Mouse (Mus musculus) embryonic facial prominence, embryonic 14.5 days (tissue): Measurements from ENCODE around the gene Zfp775. TPM values are rescaled to one million over a fixed set of nuclear protein-coding genes. Genes with fewer than 3 reads are reported as not detected.

ENCODE experiments used
- ATAC-seq: fragments of 200-750 bp; cut with Nextera tagmentation; 2 replicates; pipeline ENCODE4 v1.8.0; 2017; ENCODE audit warnings: low read depth, moderate number of reproducible peaks, moderate TSS enrichment
- DNase-seq: peaks from one replicate; pipeline ENCODE4 v3.0.0-alpha.2; 2015; ENCODE audit warnings: low spot score
- H3K27ac ChIP-seq: fragments of 300-500 bp; sonication (generic); replicated peaks from 2 replicates; pipeline ENCODE4 v1.5.1; 2014; ENCODE audit warnings: low read depth, mild to moderate bottlenecking, low read length, moderate library complexity
- H3K27me3 ChIP-seq: fragments of 300-500 bp; sonication (generic); replicated peaks from 2 replicates; pipeline ENCODE4 v1.6.1; 2014; ENCODE audit warnings: low read length; ENCODE audit not compliant: control insufficient read depth, insufficient read depth
- H3K36me3 ChIP-seq: fragments of 300-500 bp; sonication (generic); 2 replicates; pipeline ENCODE4 v1.6.1; 2014; ENCODE audit warnings: low read length, mixed read lengths; ENCODE audit not compliant: control insufficient read depth, insufficient read depth
- H3K4me1 ChIP-seq: fragments of 300-500 bp; sonication (generic); 2 replicates; pipeline ENCODE4 v1.6.1; 2014; ENCODE audit warnings: antibody characterized with exemption, low read length; ENCODE audit not compliant: control insufficient read depth, insufficient read depth
- H3K4me2 ChIP-seq: fragments of 300-500 bp; sonication (generic); 2 replicates; pipeline ENCODE4 v1.6.1; 2014; ENCODE audit warnings: low read depth, mild to moderate bottlenecking, low read length, moderate library complexity, mixed read lengths
- H3K4me3 ChIP-seq: fragments of 300-500 bp; sonication (generic); 2 replicates; pipeline ENCODE4 v1.5.1; 2014; ENCODE audit warnings: low read depth, mild to moderate bottlenecking, low read length
- H3K9ac ChIP-seq: fragments of 300-500 bp; sonication (generic); 2 replicates; pipeline ENCODE4 v1.6.1; 2014; ENCODE audit warnings: low read depth, mild to moderate bottlenecking, low read length, moderate library complexity, mixed read lengths
- H3K9me3 ChIP-seq: fragments of 300-500 bp; sonication (generic); 2 replicates; pipeline ENCODE4 v1.6.1; 2016; ENCODE audit warnings: low read length; ENCODE audit not compliant: control insufficient read depth
- WGBS: fragments of 180-500 bp; shearing (Covaris S2); extraction: QIAGEN DNeasy Blood & Tissue Kit; methylation state at CpG from one replicate; pipeline ENCODE4 v1.1.7; 2014; 5-methylcytosine and 5-hydroxymethylcytosine counted together
- polyA plus RNA-seq: library from polyadenylated mRNA; unstranded; fragments of >200 nt; fragmentation: Nextera tagmentation; extraction: Ambion mirVana; gene quantifications from 2 replicates; pipeline ENCODE4 v1.2.1, GENCODE M21; 2014

Zfp775 gene
- polyA plus RNA-seq, 1 experiment from 2014 or later: 5.9 TPM

GRCm38 (mm10) chr6:48594043-48594738 lies 7.7 kb upstream of the Zfp775 start:
- Histone ChIP-seq H3K4me2 (peak overlapping the region; percentile 84), H3K36me3 (peaks cover 36% of the 10 kb centered on the region), H3K9me3 (peaks cover 26% of the 10 kb centered on the region), H3K27me3 (no peaks in the 10 kb centered on the region), H3K9ac (peak overlapping the region; percentile 90), H3K27ac (peak overlapping the region; percentile 79; the same call in 1 of the 2 replicates), H3K4me1 (peaks cover 8% of the 10 kb centered on the region), H3K4me3 (peak overlapping the region; percentile 88)
- ATAC-seq (peak; percentile 53), DNase-seq (peak; percentile 50)
- WGBS: 3% methylated on average over 14 of the region's 41 CpGs

- Histone ChIP-seq H3K4me1 (peaks cover 5% of the 10 kb centered on the region), H3K9me3 (peaks cover 26% of the 10 kb centered on the region), H3K27me3 (no peaks in the 10 kb centered on the region), H3K4me3 (peak overlapping the region; percentile 88; the same call in 1 of the 2 replicates), H3K27ac (no peak overlapping the region), H3K36me3 (peaks cover 45% of the 10 kb centered on the region), H3K9ac (0 out of 2 replicates have a peak overlapping the region, but pooled peaks have one; percentile 90), H3K4me2 (peak overlapping the region; percentile 84)
- DNase-seq (no peak), ATAC-seq (no peak)
- 71% methylated on average over 1 of the region's 1 CpGs for WGBS
Observed at GRCm38 (mm10) chr6:48595278-48595677, 6.6 kb upstream of the Zfp775 start.

DNA sequence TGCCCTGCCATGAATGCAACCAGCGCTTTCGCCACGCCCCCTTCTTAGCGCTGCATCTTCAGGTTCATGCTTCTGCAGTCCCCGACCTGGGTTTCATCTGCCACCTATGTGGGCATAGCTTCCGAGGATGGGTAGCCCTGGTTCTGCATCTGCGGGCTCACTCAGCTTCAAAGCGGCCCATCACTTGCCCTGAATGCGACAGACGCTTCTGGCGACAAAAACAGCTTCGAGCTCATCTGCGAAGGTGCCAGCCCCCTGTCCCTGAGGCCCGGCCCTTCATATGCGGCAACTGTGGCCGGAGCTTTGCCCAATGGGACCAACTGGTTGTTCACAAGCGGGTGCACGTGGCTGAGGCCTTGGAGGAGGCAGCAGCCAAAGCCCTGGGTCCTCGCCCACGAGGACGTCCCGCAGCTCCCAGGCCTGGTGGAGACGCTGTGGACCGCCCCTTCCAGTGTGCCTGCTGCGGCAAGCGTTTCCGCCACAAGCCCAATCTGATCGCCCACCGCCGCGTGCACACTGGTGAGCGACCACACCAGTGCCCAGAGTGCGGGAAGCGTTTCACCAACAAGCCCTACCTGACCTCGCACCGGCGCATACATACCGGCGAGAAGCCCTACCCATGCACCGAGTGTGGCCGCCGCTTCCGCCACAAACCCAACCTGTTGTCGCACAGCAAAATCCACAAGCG lies 5.2 kb upstream of the Zfp775 start:
- Histone ChIP-seq H3K4me3 (no peak overlapping the region), H3K27me3 (no peaks in the 10 kb centered on the region), H3K4me2 (no peak overlapping the region), H3K9ac (no peak overlapping the region), H3K27ac (no peak overlapping the region), H3K36me3 (peaks cover 45% of the 10 kb centered on the region), H3K4me1 (peaks cover 5% of the 10 kb centered on the region), H3K9me3 (peaks cover 26% of the 10 kb centered on the region)
- no peak for ATAC-seq
- WGBS: 96% methylated on average over 43 of the region's 45 CpGs
- no peak for DNase-seq

DNA sequence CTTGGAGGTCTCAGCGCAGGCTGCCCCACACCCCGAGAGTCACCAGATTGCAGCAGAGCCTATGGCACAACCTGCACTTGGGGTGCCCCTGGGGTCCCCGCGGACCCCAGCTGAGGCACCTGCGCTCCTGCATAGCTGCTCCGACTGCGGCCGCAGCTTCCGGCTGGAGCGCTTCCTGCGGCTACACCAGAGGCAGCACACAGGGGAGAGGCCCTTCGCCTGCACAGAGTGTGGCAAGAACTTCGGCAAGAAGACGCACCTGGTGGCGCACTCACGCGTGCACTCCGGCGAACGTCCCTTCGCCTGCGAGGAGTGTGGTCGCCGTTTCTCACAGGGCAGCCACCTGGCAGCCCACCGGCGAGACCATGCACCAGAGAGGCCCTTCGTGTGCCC lies 4.6 kb upstream of the Zfp775 start:
- WGBS: 96% methylated on average over 27 of the region's 27 CpGs
- DNase-seq (no peak), ATAC-seq (no peak)
- H3K4me1 ChIP-seq: peaks cover 5% of the 10 kb centered on the region
- H3K4me2 ChIP-seq: no peak overlapping the region
- H3K27ac ChIP-seq: no peak overlapping the region
- no peak overlapping the region for H3K4me3 ChIP-seq
- H3K27me3 ChIP-seq: no peaks in the 10 kb centered on the region
- H3K9me3 ChIP-seq: peaks cover 26% of the 10 kb centered on the region
- H3K36me3 ChIP-seq: peaks cover 45% of the 10 kb centered on the region
- H3K9ac ChIP-seq: no peak overlapping the region

GRCm38 (mm10) chr6:48600594-48600993 lies 1.3 kb upstream of the Zfp775 start:
- WGBS: 90% methylated on average over 1 of the region's 1 CpGs
- peaks cover 26% of the 10 kb centered on the region for H3K9me3 ChIP-seq
- peaks cover 45% of the 10 kb centered on the region for H3K36me3 ChIP-seq
- no peak overlapping the region for H3K4me2 ChIP-seq
- ATAC-seq (no peak), DNase-seq (no peak)
- no peak overlapping the region for H3K4me3 ChIP-seq
- H3K9ac ChIP-seq: no peak overlapping the region
- peaks cover 6% of the 10 kb centered on the region for H3K4me1 ChIP-seq
- H3K27ac ChIP-seq: no peak overlapping the region
- H3K27me3 ChIP-seq: no peaks in the 10 kb centered on the region

DNA sequence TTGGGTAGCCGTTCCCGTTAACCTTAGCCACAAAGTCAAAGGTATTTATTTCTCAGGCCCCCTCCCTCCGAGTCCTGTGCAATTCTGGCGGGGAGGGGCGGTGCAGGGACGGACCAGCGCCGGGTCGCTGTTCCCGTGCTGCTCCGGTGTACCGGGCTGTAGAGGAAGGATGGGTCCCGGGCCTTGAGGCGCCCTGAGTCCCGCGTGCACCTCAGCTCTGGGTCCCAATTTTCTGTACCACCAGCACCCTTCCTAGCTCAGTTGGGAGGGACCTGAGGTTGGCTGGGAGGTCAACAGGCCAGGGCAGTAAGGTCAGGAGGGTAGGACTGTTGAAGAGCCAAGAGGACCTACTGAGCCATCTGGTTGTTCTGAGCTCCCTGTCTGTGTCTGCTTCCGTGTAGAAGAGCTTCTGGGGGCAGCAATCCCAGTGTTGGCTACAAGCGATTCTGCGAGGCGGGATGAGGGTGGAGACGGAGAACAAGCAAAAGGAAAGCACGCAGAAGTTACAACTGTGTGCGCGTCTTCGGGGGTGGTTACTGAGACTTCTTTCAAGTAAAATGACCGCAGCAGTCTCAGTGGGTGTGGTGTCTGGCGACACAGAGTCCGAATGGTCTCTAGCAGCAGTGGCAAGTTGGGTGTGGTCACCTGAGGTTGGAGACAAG lies 348 bp downstream of the Zfp775 start:
- peak overlapping the region; percentile 90 for H3K4me2 ChIP-seq
- ATAC-seq: peak; percentile 76
- peak; percentile 41 for DNase-seq
- H3K27me3 ChIP-seq: no peaks in the 10 kb centered on the region
- under 1% methylated on average over 21 of the region's 28 CpGs for WGBS
- H3K4me3 ChIP-seq: peak overlapping the region; percentile 80
- H3K27ac ChIP-seq: peak overlapping the region; percentile 74
- peaks cover 13% of the 10 kb centered on the region for H3K9me3 ChIP-seq
- H3K4me1 ChIP-seq: peaks cover 6% of the 10 kb centered on the region
- peaks cover 29% of the 10 kb centered on the region for H3K36me3 ChIP-seq
- H3K9ac ChIP-seq: peak overlapping the region; percentile 81

- Histone ChIP-seq H3K9ac (no peak overlapping the region), H3K27ac (no peak overlapping the region), H3K36me3 (0 out of 2 replicates have a peak, but pooled peaks cover 3% of the 10 kb centered on the region), H3K4me3 (no peak overlapping the region), H3K4me1 (no peaks in the 10 kb centered on the region), H3K27me3 (no peaks in the 10 kb centered on the region), H3K9me3 (no peaks in the 10 kb centered on the region), H3K4me2 (no peak overlapping the region)
- WGBS: 56% methylated on average over 2 of the region's 2 CpGs
- no peak for DNase-seq
- ATAC-seq: no peak
Observed at GRCm38 (mm10) chr6:48608124-48608523, 6.3 kb downstream of the Zfp775 start.

GRCm38 (mm10) chr6:48609512-48609911 lies 7.6 kb downstream of the Zfp775 start:
- no peak for DNase-seq
- Histone ChIP-seq H3K4me2 (no peak overlapping the region), H3K9me3 (no peaks in the 10 kb centered on the region), H3K4me1 (no peaks in the 10 kb centered on the region), H3K27ac (no peak overlapping the region), H3K4me3 (no peak overlapping the region), H3K36me3 (peaks cover 15% of the 10 kb centered on the region; the same call in 1 of the 2 replicates), H3K9ac (no peak overlapping the region), H3K27me3 (no peaks in the 10 kb centered on the region)
- WGBS: 58% methylated on average over 7 of the region's 7 CpGs
- ATAC-seq: no peak
